In genomic region chr7:42591311-42591710, GRCm38 (mm10) we compare ENCODE assay signal across 24 mouse cellular contexts. TPM values are rescaled to one million over a fixed set of nuclear protein-coding genes. Genes with fewer than 3 reads are reported as not detected.
DNase-seq lines count a peak whose midpoint lies in the region; TF ChIP-seq lines count a peak whose summit lies in the region.
"Not testable (repeated sequence)": the region's sequence is repeated elsewhere in the genome, so short reads cannot be mapped to it uniquely, and the experiment has no call there.
"Had no signal": no experiment of that assay in that cellular context is flagged by ENCODE, and none has a peak within 500 bp of the region (broad histone marks: within the 10 kb centered on the region; RNA-seq: fewer than 3 reads in every experiment).

No protein-coding gene starts in this region.

- H3K9me3 ChIP-seq in E14TG2a.4 (ENCODE audit: low read length) (peaks cover 68% of the 10 kb centered on the region), ES-Bruce4 (replicated peaks; ENCODE audit: control insufficient read depth, insufficient read depth, low read length, poor library complexity, severe bottlenecking) (peaks cover 36% of the 10 kb centered on the region)
- H3K9me3 ChIP-seq in ES-E14 (ENCODE audit: control insufficient read depth, insufficient read depth, low read depth, low read length), result not testable (repeated sequence)

- not testable (repeated sequence) for TF ChIP-seq POLR2A in ES-Bruce4 (IDR thresholded peaks at IDR 0.05; ENCODE audit: insufficient read depth, low read length)

- H3K4me3 ChIP-seq in E14TG2a.4 (replicated peaks; ENCODE audit: low read length) (peak overlapping the region; percentile 79), ES-Bruce4 (ENCODE audit: low read depth, low read length) (peak overlapping the region; percentile 86; the same call in 1 of the 2 replicates), ES-E14 (ENCODE audit: insufficient read depth in 1 of 2, low read depth in 1 of 2, low read length in 2 of 2, poor library complexity in 1 of 2, severe bottlenecking in 1 of 2) (peak overlapping the region; percentile 70 to 84)

- not testable (repeated sequence) for TF ChIP-seq CTCF in E14TG2a.4 (conservative IDR thresholded peaks at IDR 0.05; ENCODE audit: low read length); ES-Bruce4 (IDR thresholded peaks at IDR 0.05; ENCODE audit: low read depth, low read length)

- H3K36me3 ChIP-seq in E14TG2a.4 (ENCODE audit: insufficient read depth, low read length) (peaks cover 25% of the 10 kb centered on the region), ES-Bruce4 (ENCODE audit: control insufficient read depth, insufficient read depth, low read length, poor library complexity, severe bottlenecking) (peaks cover 20% of the 10 kb centered on the region)
- not testable (repeated sequence) for H3K36me3 ChIP-seq in ES-E14 (ENCODE audit: control insufficient read depth, insufficient read depth, low read length, poor library complexity, severe bottlenecking)

- not testable (repeated sequence) for H3K4me1 ChIP-seq in E14TG2a.4 (replicated peaks; ENCODE audit: low read depth, low read length); ES-Bruce4 (ENCODE audit: control insufficient read depth, insufficient read depth, low read length); ES-E14 (ENCODE audit: control insufficient read depth in 2 of 2, insufficient read depth in 2 of 2, low read length in 2 of 2, poor library complexity in 1 of 2)

- DNase-seq in ES-CJ7 (ENCODE audit: low read depth, low spot score) (peak; percentile 30), R1 (ENCODE audit: low read depth, low spot score) (peak; percentile 70), ZHBTc4 (ENCODE audit: low read depth, low spot score) (peak; percentile 63)
- not testable (repeated sequence) for DNase-seq in ES-E14 (ENCODE audit: low read depth, low spot score)
- DNase-seq in heart, adult 11 months, result peak; percentile 52

- not testable (repeated sequence) for H3K27me3 ChIP-seq in E14TG2a.4 (ENCODE audit: insufficient read depth, low read length); ES-Bruce4 (ENCODE audit: control insufficient read depth, insufficient read depth, low read length, poor library complexity, severe bottlenecking)

- H3K9ac ChIP-seq in ES-Bruce4 (ENCODE audit: low read depth, poor library complexity, severe bottlenecking), result peak overlapping the region; percentile 83; the same call in 1 of the 2 replicates
- peak overlapping the region; percentile 77; the same call in 1 of the 2 replicates for H3K9ac ChIP-seq in ES-E14 (ENCODE audit: insufficient read depth, low read depth, low read length, poor library complexity, severe bottlenecking)

- not testable (repeated sequence) for H3K27ac ChIP-seq in ES-Bruce4 (ENCODE audit: insufficient read depth, low read length); ES-E14 (ENCODE audit: insufficient read depth, low read depth, low read length, poor library complexity, severe bottlenecking)

- in situ Hi-C loops in ES-E14 (cut with MboI; ENCODE audit: low sequenced_read_pairs in 2 of 2, unreplicated experiment in 2 of 2), result loop anchor here in 1 of 2 experiments (25.0 kb wide), 1 partner anchor 129 kb away; no protein-coding TSS in a partner anchor

- not testable (repeated sequence) for TF ChIP-seq EP300 in ES-Bruce4 (IDR thresholded peaks at IDR 0.05; ENCODE audit: insufficient read depth, low read depth, low read length)

RNA-seq across cellular contexts. Expression of gene Zfp977, which starts 1.0 kb away (rescaled TPM):
- polyA plus RNA-seq in ES-Bruce4 (2011; ENCODE audit: insufficient read depth, insufficient read length, low read depth, missing spikeins), result 9.3 and 13.2 TPM in 2 replicates
- 38.4 and 46.4 TPM in 2 replicates for total RNA-seq in ES-E14 (2012; rRNA removed)
- total RNA-seq: CH12.LX, MEL had no signal
- polyA plus RNA-seq: activated CD4-positive, CD25-positive, alpha-beta regulatory T cell, adult 4 months; adrenal gland, adult 2 months; CD4-positive, CD25-positive, alpha-beta regulatory T cell, adult 4 months; G1E had no signal

RNA-seq across cellular contexts. Expression of gene Gm21028, which starts 12.9 kb away (rescaled TPM):
- not detected in 2 replicates for polyA plus RNA-seq in ES-Bruce4 (2011; ENCODE audit: insufficient read depth, insufficient read length, low read depth, missing spikeins)
- not detected in 2 replicates for total RNA-seq in ES-E14 (2012; rRNA removed)
- total RNA-seq: adrenal gland, adult 18-20 months; adrenal gland, adult 2 months; adrenal gland, adult 8-10 months; adrenal gland, postnatal 10 days; adrenal gland, postnatal 14 days; adrenal gland, postnatal 25 days; adrenal gland, postnatal 36 days; adrenal gland, postnatal 4 days; CH12.LX; G1E; MEL had no signal
- polyA plus RNA-seq: activated CD4-positive, CD25-positive, alpha-beta regulatory T cell, adult 4 months; adrenal gland, adult 2 months; brain, embryonic 14.5 days; C2C12; CD4-positive, CD25-positive, alpha-beta regulatory T cell, adult 4 months; cerebellum, adult 2 months; G1E; Patski had no signal

RNA-seq across cellular contexts. Expression of gene Zfp976, which starts 51.1 kb away (rescaled TPM):
- 11.7 and 14.6 TPM in 2 replicates for polyA plus RNA-seq in ES-Bruce4 (2011; ENCODE audit: insufficient read depth, insufficient read length, low read depth, missing spikeins)
- total RNA-seq in ES-E14 (2012; rRNA removed), result 16.0 and 17.8 TPM in 2 replicates
- total RNA-seq: CH12.LX, MEL had no signal
